Mouse (Mus musculus) testis, adult 2 months (tissue): ENCODE measurements around the gene Fam117a.

Experiments
- CTCF ChIP-seq: fragments of 200-500 bp; IDR thresholded peaks from 2 replicates; pipeline ENCODE4 v1.5.1; 2012; ENCODE audit warnings: low read depth, mild to moderate bottlenecking, inconsistent platforms, low read length, moderate library complexity; ENCODE audit not compliant: control insufficient read depth, insufficient read depth, insufficient replicate concordance
- POLR2A ChIP-seq: fragments of 200-500 bp; IDR thresholded peaks from 2 replicates; pipeline ENCODE4 v1.6.1; 2012; ENCODE audit warnings: low read depth, mild to moderate bottlenecking, inconsistent platforms, low read length, moderate library complexity; ENCODE audit not compliant: control insufficient read depth

- no peak for TF ChIP-seq CTCF
- TF ChIP-seq POLR2A, result no peak
Observed at GRCm38 (mm10) chr11:95340664-95341063, 3.8 kb downstream of the Fam117a start.
